Mouse (Mus musculus) ES-E14 (cell line): ENCODE measurements around the gene Foxe1.

ENCODE experiments used
- CHD2 ChIP-seq: IDR thresholded peaks from 2 replicates; pipeline ENCODE4 v1.6.1; 2014; ENCODE audit warnings: mild to moderate bottlenecking, low read depth, low read length, inconsistent platforms
- ZC3H11A ChIP-seq: IDR thresholded peaks from 2 replicates; pipeline ENCODE4 v1.6.1; 2012; ENCODE audit warnings: low read depth, mild to moderate bottlenecking, inconsistent platforms, low read length, borderline replicate concordance

DNA sequence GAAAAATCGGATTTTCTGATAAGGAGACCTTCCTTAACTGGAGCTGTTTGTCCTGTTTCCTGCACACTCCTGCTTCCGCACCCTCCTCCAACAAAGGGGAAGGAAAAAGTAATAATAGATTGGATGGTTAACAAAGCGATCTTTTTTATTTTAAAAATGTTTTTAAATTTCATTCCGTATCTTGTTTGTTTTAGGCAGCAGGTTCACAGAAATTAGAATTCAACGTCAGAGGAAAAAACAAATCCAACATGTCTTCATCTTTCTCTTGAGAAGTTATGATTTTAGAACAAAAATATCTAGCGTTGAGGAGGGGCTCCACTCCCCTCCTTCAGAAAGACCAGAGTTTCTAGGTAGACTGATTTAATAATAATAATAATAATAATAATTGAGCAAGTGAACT, 2.8 kb downstream of the Foxe1 start:
- TF ChIP-seq ZC3H11A (no peak), CHD2 (no peak)
